Mouse (Mus musculus): Measurements from ENCODE around the gene Flot2. TPM values are rescaled to one million over a fixed set of nuclear protein-coding genes. Genes with fewer than 3 reads are reported as not detected.
A peak's percentile ranks its signal among the peaks of the same experiment; 100 is the strongest.
"Not testable (repeated sequence)": the region's sequence is repeated elsewhere in the genome, so short reads cannot be mapped to it uniquely, and the experiment has no call there.

Flot2 gene
- polyA plus RNA-seq, 1 experiment from 2014 or later = 60.8 TPM

- Histone ChIP-seq H3K27me3 (ENCODE audit: control insufficient read depth, insufficient read depth, low read length) (no peaks in the 10 kb centered on the region), H3K4me3 (ENCODE audit: low read depth, low read length) (no peak overlapping the region), H3K9ac (ENCODE audit: low read length) (no peak overlapping the region), H3K4me1 (ENCODE audit: control insufficient read depth, insufficient read depth, low read length) (peaks cover 4% of the 10 kb centered on the region), H3K4me2 (ENCODE audit: low read depth) (peak overlapping the region; percentile 73), H3K36me3 (ENCODE audit: control insufficient read depth, insufficient read depth, low read length) (peaks cover 16% of the 10 kb centered on the region), H3K27ac (ENCODE audit: low read depth, low read length) (no peak overlapping the region), H3K9me3 (ENCODE audit: control insufficient read depth, low read length) (no peaks in the 10 kb centered on the region)
- 40% methylated on average over 6 of the region's 6 CpGs for WGBS
- DNase-seq (ENCODE audit: low spot score) (no peak), ATAC-seq (ENCODE audit: insufficient read depth, low FRiP score, low TSS enrichment) (no peak)
Observed at GRCm38 (mm10) chr11:78031389-78031788, 6.3 kb upstream of the Flot2 start.

DNA sequence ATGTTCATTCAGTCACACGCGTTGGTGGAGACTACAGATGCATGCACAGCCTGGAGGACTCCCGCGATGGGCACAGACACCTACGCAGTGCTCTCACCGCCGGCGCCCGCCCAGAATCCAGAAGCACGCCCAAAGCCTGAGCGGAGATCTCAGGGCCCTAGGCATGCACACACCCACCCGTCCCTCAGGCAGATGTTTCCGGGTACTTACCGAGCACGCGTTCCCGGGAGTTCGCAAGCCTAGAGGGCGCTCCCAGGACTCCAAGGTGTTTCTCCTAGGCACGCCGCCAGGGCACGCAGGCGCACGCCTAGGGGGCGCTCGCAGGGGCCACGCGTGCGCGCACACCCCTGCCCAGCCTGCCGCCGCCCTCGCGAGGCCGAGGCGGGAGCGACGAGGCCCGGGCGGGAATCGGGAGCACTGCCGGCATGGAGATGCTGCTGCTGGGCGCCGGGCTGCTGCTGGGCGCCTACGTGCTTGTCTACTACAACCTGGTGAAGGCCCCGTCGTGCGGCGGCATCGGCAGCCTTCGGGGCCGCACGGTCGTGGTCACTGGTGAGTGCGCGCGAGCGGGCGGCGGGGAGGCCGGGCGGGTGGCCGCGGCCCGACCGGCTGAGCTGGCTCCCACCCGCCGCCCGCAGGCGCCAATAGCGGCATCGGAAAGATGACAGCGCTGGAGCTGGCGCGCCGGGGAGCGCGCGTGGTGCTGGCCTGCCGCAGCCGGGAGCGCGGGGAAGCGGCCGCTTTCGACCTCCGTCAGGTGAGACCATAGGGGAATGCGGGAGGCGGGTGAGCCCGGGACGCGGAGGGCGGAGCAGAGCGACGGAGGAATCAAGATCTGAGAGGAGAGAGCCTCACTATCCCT is 5.6 kb upstream of the Flot2 start, which contains the start of gene Dhrs13:
Gene Dhrs13 (plus strand): TSS at position 334 of the 862 bp plus-strand sequence.
- Histone ChIP-seq H3K4me1 (ENCODE audit: control insufficient read depth, insufficient read depth, low read length) (peaks cover 4% of the 10 kb centered on the region), H3K4me3 (ENCODE audit: low read depth, low read length) (peak within 1 kb of the TSS; percentile 64), H3K36me3 (ENCODE audit: control insufficient read depth, insufficient read depth, low read length) (peaks cover 12% of the 10 kb centered on the region), H3K27ac (ENCODE audit: low read depth, low read length) (peak within 1 kb of the TSS; percentile 79), H3K9ac (ENCODE audit: low read length) (peak within 1 kb of the TSS; percentile 84), H3K9me3 (ENCODE audit: control insufficient read depth, low read length) (no peaks in the 10 kb centered on the region), H3K27me3 (ENCODE audit: control insufficient read depth, insufficient read depth, low read length) (no peaks in the 10 kb centered on the region), H3K4me2 (ENCODE audit: low read depth) (peak within 1 kb of the TSS; percentile 73)
- DNase-seq (ENCODE audit: low spot score) = peak; percentile 96
- WGBS = under 1% methylated on average over 96 of the region's 96 CpGs
- ATAC-seq (ENCODE audit: insufficient read depth, low FRiP score, low TSS enrichment) = peak; percentile 84

- Histone ChIP-seq H3K27me3 (ENCODE audit: control insufficient read depth, insufficient read depth, low read length) (no peaks in the 10 kb centered on the region), H3K4me2 (ENCODE audit: low read depth) (peak overlapping the region; percentile 73), H3K4me3 (ENCODE audit: low read depth, low read length) (peak overlapping the region; percentile 64), H3K9ac (ENCODE audit: low read length) (peak overlapping the region; percentile 84), H3K36me3 (ENCODE audit: control insufficient read depth, insufficient read depth, low read length) (peaks cover 10% of the 10 kb centered on the region), H3K27ac (ENCODE audit: low read depth, low read length) (peak overlapping the region; percentile 79), H3K9me3 (ENCODE audit: control insufficient read depth, low read length) (no peaks in the 10 kb centered on the region), H3K4me1 (ENCODE audit: control insufficient read depth, insufficient read depth, low read length) (peaks cover 9% of the 10 kb centered on the region)
- DNase-seq (ENCODE audit: low spot score) (no peak), ATAC-seq (ENCODE audit: insufficient read depth, low FRiP score, low TSS enrichment) (no peak)
- 14% methylated on average over 5 of the region's 5 CpGs for WGBS
Observed at GRCm38 (mm10) chr11:78032809-78033195, 4.9 kb upstream of the Flot2 start.

DNA sequence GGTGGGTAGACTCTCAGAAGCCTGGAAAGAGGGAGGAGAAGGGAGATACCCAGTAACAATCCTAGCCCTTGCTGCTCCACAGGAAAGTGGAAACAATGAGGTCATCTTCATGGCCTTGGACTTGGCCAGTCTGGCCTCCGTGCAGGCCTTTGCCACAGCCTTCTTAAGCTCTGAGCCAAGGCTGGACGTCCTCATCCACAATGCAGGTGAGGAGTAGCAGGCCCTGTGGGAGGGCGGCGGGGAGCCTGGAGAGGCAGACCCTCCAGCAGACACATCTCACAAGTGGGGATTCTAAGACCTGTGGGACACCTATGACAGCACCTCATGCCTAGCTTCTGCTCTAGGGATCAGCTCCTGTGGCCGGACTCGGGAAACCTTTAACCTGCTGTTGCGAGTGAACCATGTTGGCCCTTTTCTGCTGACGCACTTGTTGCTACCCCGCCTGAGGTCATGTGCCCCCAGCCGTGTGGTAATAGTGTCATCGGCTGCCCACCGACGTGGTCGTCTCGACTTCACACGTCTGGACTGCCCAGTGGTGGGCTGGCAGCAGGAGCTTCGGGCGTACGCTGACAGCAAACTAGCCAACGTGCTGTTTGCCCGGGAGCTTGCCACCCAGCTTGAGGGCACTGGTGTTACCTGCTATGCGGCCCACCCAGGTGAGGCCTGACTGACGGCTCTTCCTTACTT is 3.7 kb upstream of the Flot2 start:
- no peak overlapping the region for H3K9ac ChIP-seq (ENCODE audit: low read length)
- ATAC-seq (ENCODE audit: insufficient read depth, low FRiP score, low TSS enrichment) = no peak
- H3K36me3 ChIP-seq (ENCODE audit: control insufficient read depth, insufficient read depth, low read length) = peaks cover 4% of the 10 kb centered on the region
- H3K4me3 ChIP-seq (ENCODE audit: low read depth, low read length) = no peak overlapping the region
- no peak overlapping the region for H3K4me2 ChIP-seq (ENCODE audit: low read depth)
- H3K9me3 ChIP-seq (ENCODE audit: control insufficient read depth, low read length) = no peaks in the 10 kb centered on the region
- no peak for DNase-seq (ENCODE audit: low spot score)
- no peak overlapping the region for H3K27ac ChIP-seq (ENCODE audit: low read depth, low read length)
- H3K4me1 ChIP-seq (ENCODE audit: control insufficient read depth, insufficient read depth, low read length) = peaks cover 17% of the 10 kb centered on the region
- H3K27me3 ChIP-seq (ENCODE audit: control insufficient read depth, insufficient read depth, low read length) = no peaks in the 10 kb centered on the region
- 91% methylated on average over 23 of the region's 23 CpGs for WGBS

- WGBS = 86% methylated on average over 10 of the region's 10 CpGs
- H3K4me1 ChIP-seq (ENCODE audit: control insufficient read depth, insufficient read depth, low read length) = peaks cover 18% of the 10 kb centered on the region
- no peak overlapping the region for H3K4me3 ChIP-seq (ENCODE audit: low read depth, low read length)
Observed at GRCm38 (mm10) chr11:78036791-78037190, 940 bp upstream of the Flot2 start.

DNA sequence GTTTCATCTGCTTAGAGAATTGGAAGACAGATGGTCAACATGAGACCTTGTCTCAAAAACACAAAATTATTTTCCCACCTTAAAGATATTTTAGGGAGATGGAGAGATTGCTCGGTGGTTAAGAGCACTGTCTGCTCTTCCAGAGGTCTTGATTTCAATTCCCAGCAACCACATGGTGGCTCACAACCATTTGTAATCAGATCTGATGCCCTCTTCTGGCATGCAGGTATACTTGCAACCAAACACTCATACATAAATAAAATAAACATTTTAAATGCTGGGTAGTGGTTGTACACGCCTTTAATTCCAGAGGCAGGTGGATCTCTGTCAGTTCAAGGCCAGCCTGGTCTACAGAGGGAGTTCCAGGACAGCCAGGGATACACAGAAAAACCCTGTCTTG is 3.1 kb downstream of the Flot2 start:
- Histone ChIP-seq H3K9ac (ENCODE audit: low read length) (no peak overlapping the region), H3K4me2 (ENCODE audit: low read depth) (no peak overlapping the region), H3K4me3 (ENCODE audit: low read depth, low read length) (no peak overlapping the region), H3K36me3 (ENCODE audit: control insufficient read depth, insufficient read depth, low read length) (no peaks in the 10 kb centered on the region), H3K4me1 (ENCODE audit: control insufficient read depth, insufficient read depth, low read length) (peaks cover 14% of the 10 kb centered on the region), H3K27me3 (ENCODE audit: control insufficient read depth, insufficient read depth, low read length) (no peaks in the 10 kb centered on the region), H3K27ac (ENCODE audit: low read depth, low read length) (no peak overlapping the region), H3K9me3 (ENCODE audit: control insufficient read depth, low read length) (0 out of 2 replicates have a peak, but pooled peaks cover 2% of the 10 kb centered on the region)
- ATAC-seq (ENCODE audit: insufficient read depth, low FRiP score, low TSS enrichment) (no peak), DNase-seq (ENCODE audit: low spot score) (no peak)
- WGBS = 86% methylated on average over 2 of the region's 2 CpGs

More at GRCm38 (mm10) chr11:78036791-78037190, 940 bp upstream of the Flot2 start:
- no peak for DNase-seq (ENCODE audit: low spot score)
- Histone ChIP-seq H3K27me3 (ENCODE audit: control insufficient read depth, insufficient read depth, low read length) (no peaks in the 10 kb centered on the region), H3K9ac (ENCODE audit: low read length) (no peak overlapping the region), H3K27ac (ENCODE audit: low read depth, low read length) (no peak overlapping the region), H3K36me3 (ENCODE audit: control insufficient read depth, insufficient read depth, low read length) (no peaks in the 10 kb centered on the region; the same call in 1 of the 2 replicates), H3K9me3 (ENCODE audit: control insufficient read depth, low read length) (no peaks in the 10 kb centered on the region), H3K4me2 (ENCODE audit: low read depth) (no peak overlapping the region)
- ATAC-seq (ENCODE audit: insufficient read depth, low FRiP score, low TSS enrichment) = no peak

DNA sequence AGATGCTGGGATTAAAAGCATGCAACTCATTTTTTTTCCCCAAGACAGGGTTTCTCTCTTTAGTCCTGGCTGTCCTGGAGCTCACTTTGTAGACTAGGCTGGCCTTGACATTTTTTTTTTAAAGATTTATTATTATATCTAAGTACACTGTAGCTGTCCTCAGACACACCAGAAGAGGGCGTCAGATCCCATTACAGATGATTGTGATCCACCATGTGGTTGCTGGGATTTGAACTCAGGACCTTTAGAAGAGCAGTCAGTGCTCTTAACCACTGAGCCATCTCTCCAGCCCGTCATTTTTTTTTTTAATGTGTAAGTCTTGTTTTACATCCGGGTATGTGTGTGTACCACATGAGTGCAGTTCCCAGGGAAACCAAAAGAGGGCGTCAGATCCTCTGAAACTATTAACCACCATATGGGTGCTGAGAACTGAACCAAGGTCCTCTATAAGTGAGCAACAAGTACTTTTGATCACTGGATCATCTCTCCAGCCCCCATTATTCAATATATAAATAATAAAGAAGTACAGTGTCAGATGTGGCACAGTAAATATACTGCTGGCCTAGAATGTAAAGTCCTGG is 4.6 kb downstream of the Flot2 start:
- not testable (repeated sequence) for H3K36me3 ChIP-seq (ENCODE audit: control insufficient read depth, insufficient read depth, low read length); H3K27me3 ChIP-seq (ENCODE audit: control insufficient read depth, insufficient read depth, low read length); H3K9ac ChIP-seq (ENCODE audit: low read length); H3K4me2 ChIP-seq (ENCODE audit: low read depth); H3K4me3 ChIP-seq (ENCODE audit: low read depth, low read length); H3K9me3 ChIP-seq (ENCODE audit: control insufficient read depth, low read length); DNase-seq (ENCODE audit: low spot score); ATAC-seq (ENCODE audit: insufficient read depth, low FRiP score, low TSS enrichment); H3K27ac ChIP-seq (ENCODE audit: low read depth, low read length)
- peaks cover 13% of the 10 kb centered on the region for H3K4me1 ChIP-seq (ENCODE audit: control insufficient read depth, insufficient read depth, low read length)
- 92% methylated on average over 4 of the region's 4 CpGs for WGBS

- Histone ChIP-seq H3K4me3 (ENCODE audit: low read depth, low read length) (no peak overlapping the region), H3K27me3 (ENCODE audit: control insufficient read depth, insufficient read depth, low read length) (no peaks in the 10 kb centered on the region), H3K36me3 (ENCODE audit: control insufficient read depth, insufficient read depth, low read length) (no peaks in the 10 kb centered on the region), H3K4me2 (ENCODE audit: low read depth) (no peak overlapping the region), H3K4me1 (ENCODE audit: control insufficient read depth, insufficient read depth, low read length) (no peaks in the 10 kb centered on the region), H3K9ac (ENCODE audit: low read length) (no peak overlapping the region), H3K27ac (ENCODE audit: low read depth, low read length) (no peak overlapping the region), H3K9me3 (ENCODE audit: control insufficient read depth, low read length) (0 out of 2 replicates have a peak, but pooled peaks cover 2% of the 10 kb centered on the region)
- WGBS = 90% methylated on average over 5 of the region's 5 CpGs
- ATAC-seq (ENCODE audit: insufficient read depth, low FRiP score, low TSS enrichment) = no peak
- DNase-seq (ENCODE audit: low spot score) = no peak
Observed at GRCm38 (mm10) chr11:78044758-78045251, 7.1 kb downstream of the Flot2 start.

Data from neural tube, embryonic 11.5 days (tissue).